Mouse (Mus musculus) embryonic facial prominence, embryonic 10.5 days (tissue): ENCODE data around the gene Gm11567. TPM values are rescaled to one million over a fixed set of nuclear protein-coding genes. Genes with fewer than 3 reads are reported as not detected.

Experiments used
- polyA plus RNA-seq: library from polyadenylated mRNA; unstranded; fragments of >200 nt; fragmentation: Nextera tagmentation; extraction: Ambion mirVana; gene quantifications from 2 replicates; pipeline ENCODE4 v1.2.1, GENCODE M21; 2016

Gm11567 gene
- polyA plus RNA-seq, 1 experiment from 2014 or later, result not detected

Other genes with a start within 250 kb of the Gm11567 start
- not detected in 2 replicates for gene Krtap4-2, start 244.1 kb upstream of the Gm11567 start, polyA plus RNA-seq
- not detected in 2 replicates for gene Krtap4-7, start 235.1 kb upstream of the Gm11567 start, polyA plus RNA-seq
- gene Gm11555, start 229.0 kb upstream of the Gm11567 start, polyA plus RNA-seq, result not detected in 2 replicates
- gene Gm11563, start 220.2 kb upstream of the Gm11567 start, polyA plus RNA-seq, result not detected in 2 replicates
- gene Krtap4-6, start 213.2 kb upstream of the Gm11567 start, polyA plus RNA-seq, result not detected in 2 replicates
- gene Gm14190, start 188.4 kb upstream of the Gm11567 start, polyA plus RNA-seq, result not detected in 2 replicates
- not detected in 2 replicates for gene Gm14180, start 144.9 kb upstream of the Gm11567 start, polyA plus RNA-seq
- not detected in 2 replicates for gene Gm11595, start 106.3 kb upstream of the Gm11567 start, polyA plus RNA-seq
- gene Krtap4-8, start 98.5 kb upstream of the Gm11567 start, polyA plus RNA-seq, result not detected in 2 replicates
- gene Krtap4-9, start 94.0 kb upstream of the Gm11567 start, polyA plus RNA-seq, result not detected in 2 replicates
- gene Gm11596, start 85.7 kb upstream of the Gm11567 start, polyA plus RNA-seq, result not detected in 2 replicates
- not detected in 2 replicates for gene Gm11569, start 80.3 kb upstream of the Gm11567 start, polyA plus RNA-seq
- not detected in 2 replicates for gene Gm11554, start 74.7 kb upstream of the Gm11567 start, polyA plus RNA-seq
- gene Krtap4-13, start 69.3 kb upstream of the Gm11567 start, polyA plus RNA-seq, result not detected in 2 replicates
- gene Gm11564, start 63.5 kb upstream of the Gm11567 start, polyA plus RNA-seq, result not detected in 2 replicates
- not detected in 2 replicates for gene 2300003K06Rik, start 41.1 kb upstream of the Gm11567 start, polyA plus RNA-seq
- gene Krtap4-16, start 27.6 kb upstream of the Gm11567 start, polyA plus RNA-seq, result not detected in 2 replicates
- not detected in 2 replicates for gene Gm11568, start 21.3 kb upstream of the Gm11567 start, polyA plus RNA-seq
- not detected in 2 replicates for gene Gm11559, start 14.7 kb upstream of the Gm11567 start, polyA plus RNA-seq
- not detected in 2 replicates for gene Krtap9-1, start 5.8 kb upstream of the Gm11567 start, polyA plus RNA-seq
- gene Krtap31-1, start 28.7 kb downstream of the Gm11567 start, polyA plus RNA-seq, result not detected in 2 replicates
- gene Gm11565, start 35.6 kb downstream of the Gm11567 start, polyA plus RNA-seq, result not detected in 2 replicates
- not detected in 2 replicates for gene Krtap31-2, start 57.1 kb downstream of the Gm11567 start, polyA plus RNA-seq
- not detected in 2 replicates for gene Krtap9-5, start 69.3 kb downstream of the Gm11567 start, polyA plus RNA-seq
- gene Krtap29-1, start 99.9 kb downstream of the Gm11567 start, polyA plus RNA-seq, result not detected in 2 replicates
- not detected in 2 replicates for gene Krtap16-1, start 107.4 kb downstream of the Gm11567 start, polyA plus RNA-seq
- gene Krtap17-1, start 114.8 kb downstream of the Gm11567 start, polyA plus RNA-seq, result not detected in 2 replicates
- gene Krt33a, start 137.0 kb downstream of the Gm11567 start, polyA plus RNA-seq, result not detected in 2 replicates
- gene Krt33b, start 150.7 kb downstream of the Gm11567 start, polyA plus RNA-seq, result not detected in 2 replicates
- gene Krt34, start 162.4 kb downstream of the Gm11567 start, polyA plus RNA-seq, result not detected in 2 replicates
- not detected in 2 replicates for gene Krt31, start 171.4 kb downstream of the Gm11567 start, polyA plus RNA-seq
- not detected in 2 replicates for gene Krt32, start 209.0 kb downstream of the Gm11567 start, polyA plus RNA-seq
- not detected in 2 replicates for gene Krt35, start 217.1 kb downstream of the Gm11567 start, polyA plus RNA-seq
- 0.09 TPM in 1 of 2 replicates, not detected in the other for gene Krt36, start 226.4 kb downstream of the Gm11567 start, polyA plus RNA-seq
- gene Krt13, start 242.4 kb downstream of the Gm11567 start, polyA plus RNA-seq, result not detected in 2 replicates